Mouse (Mus musculus) liver, embryonic 14.5 days (tissue): ENCODE measurements around the gene Cemip2. TPM values are rescaled to one million over a fixed set of nuclear protein-coding genes. Genes with fewer than 3 reads are reported as not detected.

Experiments
- ATAC-seq: fragments of 200-750 bp; cut with Nextera tagmentation; 2 replicates; pipeline ENCODE4 v1.8.0; 2017; ENCODE audit warnings: moderate number of reproducible peaks, mild to moderate bottlenecking, moderate library complexity; ENCODE audit not compliant: insufficient read depth
- DNase-seq, 3 experiments: peaks; one replicate each; pipeline ENCODE4 v3.0.0-alpha.2; 2012 to 2013; ENCODE audit warnings: low read depth in 3 of 3, low spot score in 3 of 3
- H3K27ac ChIP-seq: fragments of 300-500 bp; sonication (generic); 2 replicates; pipeline ENCODE4 v1.5.1; 2014; ENCODE audit warnings: moderate library complexity, mild to moderate bottlenecking, control low read depth, inconsistent platforms
- H3K27me3 ChIP-seq: fragments of 300-500 bp; sonication (generic); 2 replicates; pipeline ENCODE4 v1.6.1; 2014; ENCODE audit warnings: mild to moderate bottlenecking, low read length, moderate library complexity; ENCODE audit not compliant: control insufficient read depth, insufficient read depth
- H3K36me3 ChIP-seq: fragments of 300-500 bp; sonication (generic); replicated peaks from 2 replicates; pipeline ENCODE4 v1.6.1; 2014; ENCODE audit warnings: low read depth; ENCODE audit not compliant: control insufficient read depth, insufficient read depth
- H3K4me1 ChIP-seq, 2 experiments: fragments of 200-500 bp in 1 of 2; fragments of 300-500 bp in 1 of 2; sonication (generic) in 1 of 2; replicated peaks; 2 replicates each; pipeline ENCODE4 v1.6.1; 2012 to 2014; ENCODE audit warnings: antibody characterized with exemption in 1 of 2, inconsistent platforms in 1 of 2, low read length in 1 of 2; ENCODE audit not compliant: control insufficient read depth in 2 of 2, insufficient read depth in 2 of 2
- H3K4me2 ChIP-seq: fragments of 300-500 bp; sonication (generic); 2 replicates; pipeline ENCODE4 v1.6.1; 2014; ENCODE audit warnings: low read depth, mild to moderate bottlenecking, control low read depth, moderate library complexity
- H3K4me3 ChIP-seq, 2 experiments: fragments of 200-500 bp in 1 of 2; fragments of 300-500 bp in 1 of 2; sonication (generic) in 1 of 2; 2 replicates each; pipeline ENCODE4 v1.5.1; 2012 to 2014; ENCODE audit warnings: low read depth in 2 of 2, low read length in 2 of 2, mild to moderate bottlenecking in 2 of 2, control low read depth in 1 of 2, inconsistent platforms in 1 of 2, moderate library complexity in 1 of 2; ENCODE audit not compliant: insufficient read depth in 1 of 2
- H3K9ac ChIP-seq: fragments of 300-500 bp; sonication (generic); replicated peaks from 2 replicates; pipeline ENCODE4 v1.6.1; 2014; ENCODE audit warnings: mild to moderate bottlenecking, control low read depth, moderate library complexity
- H3K9me3 ChIP-seq: fragments of 300-500 bp; sonication (generic); 2 replicates; pipeline ENCODE4 v1.6.1; 2016; ENCODE audit warnings: low read length, mixed read lengths; ENCODE audit not compliant: control insufficient read depth
- CTCF ChIP-seq: IDR thresholded peaks from 2 replicates; pipeline ENCODE4 v1.5.1; 2016; ENCODE audit warnings: antibody characterized with exemption, low read depth, control low read depth
- EP300 ChIP-seq: IDR thresholded peaks from 2 replicates; pipeline ENCODE4 v1.6.1; 2016; ENCODE audit warnings: antibody characterized with exemption, low read depth
- WGBS: fragments of 180-500 bp; shearing (Covaris S2); extraction: QIAGEN DNeasy Blood & Tissue Kit; methylation state at CpG from one replicate; pipeline ENCODE4 v1.1.7; 2014; ENCODE audit not compliant: insufficient replicate concordance; 5-methylcytosine and 5-hydroxymethylcytosine counted together
- polyA plus RNA-seq, 2 experiments: library from polyadenylated mRNA; depleted of rRNA in 1 of 2; stranded (reverse) in 1 of 2; unstranded in 1 of 2; fragments of >200 nt; fragmentation: Nextera tagmentation in 1 of 2; extraction: Ambion mirVana in 1 of 2; gene quantifications; 2 replicates each; pipeline versions ENCODE4 v1.2.1 to v1.2.3; 2012 to 2014

The Cemip2 gene
- polyA plus RNA-seq, 2 experiments = 3.0 to 6.0 TPM

DNA sequence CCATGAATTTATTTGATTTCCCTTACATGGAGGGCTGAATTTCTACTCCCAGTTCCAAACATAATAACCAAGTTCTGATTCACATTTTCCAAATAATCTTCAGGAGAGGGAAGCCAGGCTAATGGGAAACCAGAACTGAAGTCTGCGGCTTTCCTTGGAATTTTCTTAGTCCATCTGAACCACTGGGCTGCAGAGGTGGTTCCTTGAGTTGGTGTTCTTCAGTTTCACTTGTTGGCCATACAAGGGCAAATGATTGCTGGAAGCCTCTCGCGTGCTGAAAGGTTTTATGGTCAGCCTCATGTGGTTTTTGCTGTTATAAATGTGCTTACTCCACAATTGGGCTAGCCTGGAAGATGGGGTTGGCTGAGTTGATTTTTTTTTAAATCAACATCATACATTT, 16.4 kb downstream of the Cemip2 start:
- 78% methylated on average over 3 of the region's 3 CpGs for WGBS
- peaks cover 7 to 11% of the 10 kb centered on the region in 2 experiments for H3K4me1 ChIP-seq
- H3K27me3 ChIP-seq = no peaks in the 10 kb centered on the region
- no peak overlapping the region for H3K4me3 ChIP-seq
- H3K9me3 ChIP-seq = no peaks in the 10 kb centered on the region
- H3K36me3 ChIP-seq = no peaks in the 10 kb centered on the region
- no peak overlapping the region for H3K9ac ChIP-seq
- DNase-seq = no peak
- no peak overlapping the region for H3K27ac ChIP-seq
- no peak for ATAC-seq
- H3K4me2 ChIP-seq = no peak overlapping the region
- no peak for TF ChIP-seq CTCF
- no peak for TF ChIP-seq EP300

- Histone ChIP-seq H3K4me3 (no peak overlapping the region), H3K4me1 (peaks cover 13 to 19% of the 10 kb centered on the region in 2 experiments), H3K27ac (no peak overlapping the region), H3K36me3 (no peaks in the 10 kb centered on the region), H3K27me3 (no peaks in the 10 kb centered on the region), H3K9me3 (no peaks in the 10 kb centered on the region), H3K9ac (no peak overlapping the region), H3K4me2 (no peak overlapping the region)
- DNase-seq (no peak), ATAC-seq (no peak)
- WGBS = 46% methylated on average over 5 of the region's 5 CpGs
- TF ChIP-seq CTCF (no peak), EP300 (no peak)
Measured at GRCm38 (mm10) chr19:21796333-21796732, 18.2 kb downstream of the Cemip2 start.

- no peak overlapping the region for H3K4me3 ChIP-seq
- H3K9me3 ChIP-seq = no peaks in the 10 kb centered on the region
- no peak for DNase-seq
- no peak overlapping the region for H3K9ac ChIP-seq
- TF ChIP-seq EP300 = no peak
- TF ChIP-seq CTCF = no peak
- peak overlapping the region; percentile 52 for H3K4me2 ChIP-seq
- H3K27me3 ChIP-seq = no peaks in the 10 kb centered on the region
- peaks cover 13 to 19% of the 10 kb centered on the region in 2 experiments for H3K4me1 ChIP-seq
- ATAC-seq = no peak
- H3K27ac ChIP-seq = peak overlapping the region; percentile 9; the same call in 1 of the 2 replicates
- H3K36me3 ChIP-seq = no peaks in the 10 kb centered on the region
- WGBS = 52% methylated on average over 3 of the region's 3 CpGs
Measured at GRCm38 (mm10) chr19:21798700-21799099, 20.6 kb downstream of the Cemip2 start.

DNA sequence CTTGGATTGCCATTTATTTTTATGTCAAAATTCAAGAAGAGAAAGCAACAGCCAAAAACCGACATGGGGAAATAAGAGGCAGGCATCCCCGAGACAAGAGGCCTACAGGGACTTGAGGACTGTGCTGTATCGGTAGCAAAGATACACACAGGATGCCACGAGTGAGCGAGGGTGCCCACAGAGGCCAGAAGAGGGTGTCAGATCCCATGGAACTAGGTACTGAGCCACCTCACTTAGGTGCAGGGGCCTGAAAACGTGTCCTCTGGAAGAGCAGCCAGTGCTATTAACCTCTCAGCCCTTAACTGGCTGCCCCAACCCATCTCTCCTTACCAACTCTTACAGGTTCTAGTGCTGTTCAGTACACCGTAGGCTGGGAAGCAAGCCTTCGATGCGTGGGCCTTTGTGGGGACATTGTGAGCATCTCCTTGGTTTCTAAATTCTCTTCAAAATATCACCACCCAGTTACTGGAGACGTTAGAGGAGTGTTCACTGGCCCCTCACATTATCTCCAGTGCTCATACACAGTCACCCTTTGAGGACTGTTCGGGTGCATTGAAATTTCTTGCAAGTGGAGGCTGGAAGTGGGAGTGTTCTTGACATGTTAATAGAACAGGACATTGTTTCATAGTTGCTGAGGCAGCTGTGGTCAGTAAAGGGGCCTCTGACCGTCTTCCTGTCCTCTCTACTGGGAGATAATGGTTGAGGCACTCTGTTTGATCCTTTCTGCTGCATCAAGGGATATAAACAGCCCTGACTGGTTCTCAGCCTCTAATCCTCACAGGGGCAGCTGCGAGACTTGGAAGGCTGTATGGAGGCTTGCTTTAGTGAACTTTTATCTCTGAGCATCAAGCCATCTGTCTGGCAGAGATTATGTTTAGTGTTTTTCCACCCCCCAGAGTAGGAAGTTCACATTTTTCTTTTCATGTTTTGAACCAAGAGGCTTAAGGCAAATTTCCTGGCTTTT, 21.6 kb downstream of the Cemip2 start:
- H3K27me3 ChIP-seq = no peaks in the 10 kb centered on the region
- H3K36me3 ChIP-seq = no peaks in the 10 kb centered on the region; the same call in 1 of the 2 replicates
- DNase-seq (peak; percentile 34 to 47 (median 43)), ATAC-seq (peak; percentile 89)
- peak overlapping the region; percentile 52 for H3K4me2 ChIP-seq
- peak overlapping the region in 1 of 2 experiments; percentile 4; a peak in 2 of 4 replicates for H3K4me3 ChIP-seq
- WGBS = 17% methylated on average over 13 of the region's 13 CpGs
- TF ChIP-seq EP300 (peak; percentile 61), CTCF (peak; percentile 20; the same call in 1 of the 2 replicates)
- peaks cover 13 to 19% of the 10 kb centered on the region in 2 experiments for H3K4me1 ChIP-seq
- H3K27ac ChIP-seq = peak overlapping the region; percentile 64
- no peaks in the 10 kb centered on the region for H3K9me3 ChIP-seq
- peak overlapping the region; percentile 38; the same call in 1 of the 2 replicates for H3K9ac ChIP-seq

- no peak for ATAC-seq
- no peak overlapping the region for H3K27ac ChIP-seq
- H3K4me1 ChIP-seq = peaks cover 6 to 9% of the 10 kb centered on the region in 2 experiments
- no peaks in the 10 kb centered on the region for H3K27me3 ChIP-seq
- no peaks in the 10 kb centered on the region for H3K9me3 ChIP-seq
- H3K9ac ChIP-seq = no peak overlapping the region
- no peak overlapping the region for H3K4me3 ChIP-seq
- no peak for DNase-seq
- H3K36me3 ChIP-seq = no peaks in the 10 kb centered on the region; the same call in none of the 2 replicates
- 72% methylated on average over 8 of the region's 8 CpGs for WGBS
- TF ChIP-seq CTCF = no peak
- TF ChIP-seq EP300 = no peak
- H3K4me2 ChIP-seq = no peak overlapping the region
Measured at GRCm38 (mm10) chr19:21804488-21804887, 26.3 kb downstream of the Cemip2 start.
